Mouse (Mus musculus): ENCODE data around the gene St3gal3. TPM values are rescaled to one million over a fixed set of nuclear protein-coding genes. Genes with fewer than 3 reads are reported as not detected.

Gene St3gal3
- polyA plus RNA-seq, 1 experiment, result 8.9 TPM

DNA sequence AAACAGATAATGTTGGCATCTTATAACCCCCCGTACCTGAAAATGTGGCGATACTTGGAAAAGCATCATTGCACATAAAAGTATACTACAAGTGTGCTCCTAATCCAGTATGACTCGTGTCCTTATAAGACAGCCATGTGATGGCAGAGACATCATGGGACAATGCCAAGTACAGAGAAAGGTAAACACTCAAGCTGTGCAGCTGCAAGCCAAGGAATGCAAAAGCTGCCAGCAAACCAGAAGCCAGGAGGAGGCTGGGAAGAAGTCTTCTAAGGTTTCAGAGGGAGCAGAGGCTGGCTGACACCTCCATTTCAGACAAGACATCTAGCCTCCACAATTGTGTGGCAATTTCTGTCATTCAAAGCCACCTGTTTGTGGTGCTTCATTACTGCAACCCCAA is 228.5 kb downstream of the St3gal3 start:
- 95% methylated on average over 3 of the region's 3 CpGs for WGBS
- Histone ChIP-seq H3K4me3 (ENCODE audit: extremely low read depth, insufficient read depth, insufficient read length) (no peak overlapping the region), H3K36me3 (ENCODE audit: control insufficient read depth, insufficient read depth, low read length) (peaks cover 33% of the 10 kb centered on the region), H3K4me1 (ENCODE audit: control insufficient read depth, insufficient read depth, insufficient read length) (no peaks in the 10 kb centered on the region; the same call in 1 of the 2 replicates), H3K27ac (ENCODE audit: insufficient read depth, low read length) (no peak overlapping the region), H3K27me3 (ENCODE audit: control insufficient read depth, insufficient read depth, low read length) (no peaks in the 10 kb centered on the region)
- DNase-seq (ENCODE audit: low read depth in 1 of 2, low spot score in 2 of 2), result no peak
- TF ChIP-seq POLR2A (IDR thresholded peaks at IDR 0.05; ENCODE audit: low read depth, low read length) (no peak), CTCF (IDR thresholded peaks at IDR 0.05; ENCODE audit: extremely low read depth, insufficient read depth, insufficient read length, insufficient replicate concordance) (no peak)

DNA sequence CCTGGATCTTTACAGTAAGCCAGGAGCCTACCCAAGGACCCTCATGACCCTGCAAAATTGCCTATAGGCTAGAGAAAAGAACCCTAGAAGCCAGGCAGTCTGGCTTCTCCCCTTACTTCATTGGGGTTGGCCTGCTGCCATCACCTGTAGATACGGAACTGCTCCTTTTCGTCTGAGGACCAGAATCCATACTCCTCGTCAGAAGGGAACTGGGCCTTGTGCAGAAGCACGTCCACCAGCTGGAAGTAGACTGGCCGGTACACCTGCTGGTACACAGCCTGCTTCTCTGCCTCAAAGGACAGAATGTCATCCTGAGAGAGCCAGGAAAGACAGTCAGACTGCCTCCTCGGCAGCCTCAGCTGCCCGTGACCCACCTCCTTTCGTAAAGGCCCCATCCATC is 230.0 kb downstream of the St3gal3 start:
- DNase-seq (ENCODE audit: low read depth in 1 of 2, low spot score in 2 of 2), result no peak
- Histone ChIP-seq H3K36me3 (ENCODE audit: control insufficient read depth, insufficient read depth, low read length) (peaks cover 42% of the 10 kb centered on the region), H3K4me1 (ENCODE audit: control insufficient read depth, insufficient read depth, insufficient read length) (no peaks in the 10 kb centered on the region; the same call in 1 of the 2 replicates), H3K27me3 (ENCODE audit: control insufficient read depth, insufficient read depth, low read length) (no peaks in the 10 kb centered on the region), H3K4me3 (ENCODE audit: extremely low read depth, insufficient read depth, insufficient read length) (no peak overlapping the region), H3K27ac (ENCODE audit: insufficient read depth, low read length) (no peak overlapping the region)
- WGBS, result 95% methylated on average over 8 of the region's 8 CpGs
- TF ChIP-seq CTCF (IDR thresholded peaks at IDR 0.05; ENCODE audit: extremely low read depth, insufficient read depth, insufficient read length, insufficient replicate concordance) (no peak), POLR2A (IDR thresholded peaks at IDR 0.05; ENCODE audit: low read depth, low read length) (no peak)

DNA sequence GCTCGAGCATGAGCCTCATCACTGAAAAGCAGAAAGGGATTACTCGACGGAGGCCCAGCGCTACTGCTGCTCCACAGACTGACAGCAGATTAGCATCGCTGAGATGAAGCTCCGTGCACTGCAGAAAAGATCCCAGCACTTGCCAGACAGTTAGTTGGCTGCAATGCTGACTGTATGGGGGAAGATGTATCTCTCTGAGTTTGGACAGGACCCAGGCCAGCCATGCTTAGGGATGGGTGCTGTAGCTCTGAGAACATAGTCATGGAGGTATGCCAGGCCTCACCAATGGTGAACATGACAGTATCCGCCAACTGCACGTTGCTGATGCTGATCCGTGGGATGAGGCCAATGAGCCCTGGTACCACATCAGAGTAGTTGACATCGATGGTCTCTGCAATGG is 230.6 kb downstream of the St3gal3 start:
- Histone ChIP-seq H3K4me1 (ENCODE audit: control insufficient read depth, insufficient read depth, insufficient read length) (no peaks in the 10 kb centered on the region; the same call in 1 of the 2 replicates), H3K36me3 (ENCODE audit: control insufficient read depth, insufficient read depth, low read length) (peaks cover 48% of the 10 kb centered on the region), H3K4me3 (ENCODE audit: extremely low read depth, insufficient read depth, insufficient read length) (no peak overlapping the region), H3K27me3 (ENCODE audit: control insufficient read depth, insufficient read depth, low read length) (no peaks in the 10 kb centered on the region), H3K27ac (ENCODE audit: insufficient read depth, low read length) (no peak overlapping the region)
- TF ChIP-seq POLR2A (IDR thresholded peaks at IDR 0.05; ENCODE audit: low read depth, low read length) (no peak), CTCF (IDR thresholded peaks at IDR 0.05; ENCODE audit: extremely low read depth, insufficient read depth, insufficient read length, insufficient replicate concordance) (no peak)
- WGBS, result 93% methylated on average over 10 of the region's 10 CpGs
- DNase-seq (ENCODE audit: low read depth in 1 of 2, low spot score in 2 of 2), result no peak

DNA sequence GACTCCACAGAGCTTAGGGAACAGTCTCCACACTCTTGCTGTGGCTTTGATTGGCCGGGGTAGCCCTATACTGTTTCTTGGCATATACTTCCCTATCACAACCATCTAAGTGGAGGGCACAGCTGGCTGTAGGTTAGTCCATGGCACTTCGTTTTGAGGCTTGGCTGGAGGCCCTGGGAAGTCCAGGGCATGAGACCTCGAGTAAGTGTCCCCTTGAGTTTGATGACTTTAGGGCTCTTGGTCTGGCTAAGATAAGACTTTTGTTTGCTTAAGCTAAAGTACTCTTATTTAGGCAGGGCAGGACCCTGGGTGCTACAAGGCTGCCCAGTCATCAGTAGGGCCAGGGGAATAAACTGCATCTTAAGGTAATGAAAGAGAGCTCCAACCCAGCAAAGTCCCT is 236.6 kb downstream of the St3gal3 start:
- no peak for DNase-seq (ENCODE audit: low read depth in 1 of 2, low spot score in 2 of 2)
- Histone ChIP-seq H3K4me3 (ENCODE audit: extremely low read depth, insufficient read depth, insufficient read length) (no peak overlapping the region), H3K27ac (ENCODE audit: insufficient read depth, low read length) (no peak overlapping the region), H3K4me1 (ENCODE audit: control insufficient read depth, insufficient read depth, insufficient read length) (no peaks in the 10 kb centered on the region), H3K36me3 (ENCODE audit: control insufficient read depth, insufficient read depth, low read length) (peaks cover 30% of the 10 kb centered on the region), H3K27me3 (ENCODE audit: control insufficient read depth, insufficient read depth, low read length) (no peaks in the 10 kb centered on the region)
- TF ChIP-seq CTCF (IDR thresholded peaks at IDR 0.05; ENCODE audit: extremely low read depth, insufficient read depth, insufficient read length, insufficient replicate concordance) (no peak), POLR2A (IDR thresholded peaks at IDR 0.05; ENCODE audit: low read depth, low read length) (no peak)
- 77% methylated on average over 3 of the region's 3 CpGs for WGBS

DNA sequence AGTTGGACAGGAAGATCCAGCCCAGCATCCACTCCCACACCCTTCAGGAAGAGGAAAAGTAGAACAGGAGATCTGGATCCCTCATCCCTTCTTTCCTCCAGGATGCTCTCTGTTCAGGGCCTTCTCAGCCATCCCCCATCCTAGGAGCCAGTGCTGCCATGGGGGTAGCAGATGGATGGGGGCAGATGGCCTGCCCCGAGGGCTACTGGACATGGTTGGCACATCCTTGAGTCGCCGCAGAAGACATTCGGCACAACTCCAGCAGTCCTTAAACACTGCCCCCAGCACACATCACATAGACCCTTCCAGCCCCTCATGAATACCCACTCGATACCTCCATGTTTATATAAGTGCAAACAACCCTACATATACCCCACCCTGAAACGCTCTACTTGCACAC is 238.7 kb downstream of the St3gal3 start:
- H3K4me1 ChIP-seq (ENCODE audit: control insufficient read depth, insufficient read depth, insufficient read length), result peaks cover 2% of the 10 kb centered on the region; the same call in 1 of the 2 replicates
- H3K4me3 ChIP-seq (ENCODE audit: extremely low read depth, insufficient read depth, insufficient read length), result no peak overlapping the region
- WGBS, result 92% methylated on average over 6 of the region's 6 CpGs
- TF ChIP-seq POLR2A (IDR thresholded peaks at IDR 0.05; ENCODE audit: low read depth, low read length) (no peak), CTCF (IDR thresholded peaks at IDR 0.05; ENCODE audit: extremely low read depth, insufficient read depth, insufficient read length, insufficient replicate concordance) (no peak)
- DNase-seq (ENCODE audit: low read depth in 1 of 2, low spot score in 2 of 2), result no peak
- peaks cover 17% of the 10 kb centered on the region for H3K36me3 ChIP-seq (ENCODE audit: control insufficient read depth, insufficient read depth, low read length)
- no peak overlapping the region for H3K27ac ChIP-seq (ENCODE audit: insufficient read depth, low read length)
- H3K27me3 ChIP-seq (ENCODE audit: control insufficient read depth, insufficient read depth, low read length), result no peaks in the 10 kb centered on the region

DNA sequence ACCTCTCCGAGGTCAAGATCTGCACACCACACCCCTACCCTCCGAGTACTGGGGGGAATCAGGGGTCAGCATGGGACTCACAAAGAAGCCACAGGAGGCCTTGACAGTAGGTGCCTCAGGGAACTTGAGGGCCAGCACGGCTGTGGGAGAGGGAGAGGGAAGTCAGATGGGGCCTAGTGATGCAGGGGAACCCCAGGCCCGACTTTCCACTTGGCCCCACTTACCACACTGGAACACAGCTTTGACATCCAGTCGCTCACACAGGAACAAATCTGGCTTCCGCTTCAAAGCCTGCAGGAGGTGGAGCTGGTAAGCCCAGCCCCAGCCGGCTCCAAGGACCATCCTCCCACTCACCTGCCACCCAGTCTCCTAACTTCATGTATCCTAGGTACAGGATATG is 239.4 kb downstream of the St3gal3 start:
- 89% methylated on average over 7 of the region's 7 CpGs for WGBS
- Histone ChIP-seq H3K27me3 (ENCODE audit: control insufficient read depth, insufficient read depth, low read length) (no peaks in the 10 kb centered on the region), H3K4me1 (ENCODE audit: control insufficient read depth, insufficient read depth, insufficient read length) (peaks cover 5% of the 10 kb centered on the region; the same call in 1 of the 2 replicates), H3K4me3 (ENCODE audit: extremely low read depth, insufficient read depth, insufficient read length) (no peak overlapping the region), H3K36me3 (ENCODE audit: control insufficient read depth, insufficient read depth, low read length) (peaks cover 11% of the 10 kb centered on the region), H3K27ac (ENCODE audit: insufficient read depth, low read length) (no peak overlapping the region)
- no peak for DNase-seq (ENCODE audit: low read depth in 1 of 2, low spot score in 2 of 2)
- TF ChIP-seq CTCF (IDR thresholded peaks at IDR 0.05; ENCODE audit: extremely low read depth, insufficient read depth, insufficient read length, insufficient replicate concordance) (no peak), POLR2A (IDR thresholded peaks at IDR 0.05; ENCODE audit: low read depth, low read length) (no peak)

DNA sequence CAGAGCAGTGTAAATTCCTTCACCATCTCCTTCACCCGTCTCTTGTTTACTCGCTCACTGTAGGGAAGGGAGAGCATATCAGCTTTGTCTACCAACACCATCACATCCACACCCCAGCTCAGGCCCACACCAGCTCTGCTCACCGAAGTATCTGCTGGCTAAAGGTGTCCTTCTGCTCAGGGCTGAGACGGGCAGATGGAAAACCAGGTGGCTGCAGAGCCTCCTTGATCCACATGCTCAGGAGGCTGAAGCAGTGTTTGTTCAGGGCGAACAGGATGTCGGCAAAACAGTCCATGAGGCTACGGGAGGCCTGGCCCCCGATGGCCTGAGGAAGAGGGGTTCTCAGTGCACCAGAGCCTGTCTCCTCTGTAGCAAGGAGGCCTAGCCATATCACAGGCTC is 240.1 kb downstream of the St3gal3 start:
- TF ChIP-seq CTCF (IDR thresholded peaks at IDR 0.05; ENCODE audit: extremely low read depth, insufficient read depth, insufficient read length, insufficient replicate concordance) (no peak), POLR2A (IDR thresholded peaks at IDR 0.05; ENCODE audit: low read depth, low read length) (no peak)
- Histone ChIP-seq H3K27ac (ENCODE audit: insufficient read depth, low read length) (no peak overlapping the region), H3K4me3 (ENCODE audit: extremely low read depth, insufficient read depth, insufficient read length) (no peak overlapping the region), H3K36me3 (ENCODE audit: control insufficient read depth, insufficient read depth, low read length) (peaks cover 9% of the 10 kb centered on the region), H3K4me1 (ENCODE audit: control insufficient read depth, insufficient read depth, insufficient read length) (peaks cover 5% of the 10 kb centered on the region; the same call in 1 of the 2 replicates), H3K27me3 (ENCODE audit: control insufficient read depth, insufficient read depth, low read length) (no peaks in the 10 kb centered on the region)
- 95% methylated on average over 8 of the region's 8 CpGs for WGBS
- no peak for DNase-seq (ENCODE audit: low read depth in 1 of 2, low spot score in 2 of 2)
